In genomic region chr11:87577601-87578248, GRCm38 (mm10) we compare ENCODE assay signal across 9 mouse cellular contexts. TPM values are rescaled to one million over a fixed set of nuclear protein-coding genes. Genes with fewer than 3 reads are reported as not detected.
DNase-seq lines count a peak whose midpoint lies in the region; ATAC-seq and TF ChIP-seq lines count a peak whose summit lies in the region.
"Had no signal": no experiment of that assay in that cellular context is flagged by ENCODE, and none has a peak within 500 bp of the region (broad histone marks: within the 10 kb centered on the region; RNA-seq: fewer than 3 reads in every experiment).

No protein-coding gene starts in this region.

- no peak for ATAC-seq in heart, embryonic 15.5 days (replicated peaks; ENCODE audit: insufficient number of reproducible peaks, insufficient read depth, low FRiP score, low read depth)
- ATAC-seq in embryonic facial prominence, embryonic 13.5 days (ENCODE audit: insufficient number of reproducible peaks, insufficient read depth, low FRiP score, low TSS enrichment, low read depth) = no peak
- ATAC-seq in intestine, postnatal 0 days = no peak
- ATAC-seq in midbrain, embryonic 12.5 days (ENCODE audit: low FRiP score, low read depth) = no peak

- peak overlapping the region; percentile 64; the same call in 1 of the 2 replicates for H3K9ac ChIP-seq in heart, embryonic 15.5 days
- H3K9ac ChIP-seq in embryonic facial prominence, embryonic 13.5 days = peak overlapping the region; percentile 71
- H3K9ac ChIP-seq in intestine, postnatal 0 days (ENCODE audit: low read depth, low read length) = 0 out of 2 replicates have a peak overlapping the region, but pooled peaks have one; percentile 46
- H3K9ac ChIP-seq in midbrain, embryonic 12.5 days (replicated peaks) = peak overlapping the region; percentile 56; the same call in 1 of the 2 replicates

- no peak for TF ChIP-seq CTCF in intestine, postnatal 0 days (IDR thresholded peaks at IDR 0.05; ENCODE audit: low read depth)

- H3K4me2 ChIP-seq in heart, embryonic 15.5 days = peak overlapping the region; percentile 91
- H3K4me2 ChIP-seq in embryonic facial prominence, embryonic 13.5 days = peak overlapping the region; percentile 95
- H3K4me2 ChIP-seq in intestine, postnatal 0 days (replicated peaks; ENCODE audit: low read depth) = peak overlapping the region; percentile 84
- peak overlapping the region; percentile 72 for H3K4me2 ChIP-seq in midbrain, embryonic 12.5 days (replicated peaks)

- H3K4me3 ChIP-seq in heart, embryonic 15.5 days = peak overlapping the region; percentile 59
- peak overlapping the region; percentile 56 for H3K4me3 ChIP-seq in embryonic facial prominence, embryonic 13.5 days
- H3K4me3 ChIP-seq in intestine, postnatal 0 days (ENCODE audit: low read depth, low read length) = peak overlapping the region; percentile 47
- H3K4me3 ChIP-seq in midbrain, embryonic 12.5 days = peak overlapping the region; percentile 50

- H3K9me3 ChIP-seq in heart, embryonic 15.5 days (replicated peaks) = no peaks in the 10 kb centered on the region
- no peaks in the 10 kb centered on the region for H3K9me3 ChIP-seq in embryonic facial prominence, embryonic 13.5 days
- H3K9me3 ChIP-seq in intestine, postnatal 0 days (ENCODE audit: control insufficient read depth) = no peaks in the 10 kb centered on the region
- no peaks in the 10 kb centered on the region for H3K9me3 ChIP-seq in midbrain, embryonic 12.5 days

- no peak for DNase-seq in heart, adult 8-10 months (ENCODE audit: low spot score)
- no peak for DNase-seq in B cell, adult 2 months
- no peak for DNase-seq in urinary bladder, adult 18-20 months (ENCODE audit: low spot score in 2 of 2)
- DNase-seq in frontal cortex, postnatal 14 days (ENCODE audit: low spot score in 2 of 2) = no peak

- peaks cover 42% of the 10 kb centered on the region for H3K4me1 ChIP-seq in heart, embryonic 15.5 days (replicated peaks)
- peaks cover 18% of the 10 kb centered on the region for H3K4me1 ChIP-seq in embryonic facial prominence, embryonic 13.5 days
- no peaks in the 10 kb centered on the region; the same call in 1 of the 2 replicates for H3K4me1 ChIP-seq in intestine, postnatal 0 days (replicated peaks; ENCODE audit: control insufficient read depth, insufficient read depth, low read length)
- H3K4me1 ChIP-seq in midbrain, embryonic 12.5 days = peaks cover 23% of the 10 kb centered on the region

- 33% methylated on average over 6 of the region's 6 CpGs for WGBS in heart, embryonic 15.5 days
- WGBS in embryonic facial prominence, embryonic 13.5 days = 13% methylated on average over 6 of the region's 6 CpGs
- 33% methylated on average over 6 of the region's 6 CpGs for WGBS in intestine, postnatal 0 days
- 6% methylated on average over 6 of the region's 6 CpGs for WGBS in midbrain, embryonic 12.5 days

- H3K27ac ChIP-seq in heart, embryonic 15.5 days = peak overlapping the region; percentile 77; the same call in 1 of the 2 replicates
- H3K27ac ChIP-seq in embryonic facial prominence, embryonic 13.5 days = no peak overlapping the region
- H3K27ac ChIP-seq in intestine, postnatal 0 days (ENCODE audit: low read depth, low read length) = no peak overlapping the region; the same call in 1 of the 2 replicates
- H3K27ac ChIP-seq in midbrain, embryonic 12.5 days (replicated peaks) = no peak overlapping the region

- no peaks in the 10 kb centered on the region for H3K27me3 ChIP-seq in heart, embryonic 15.5 days
- H3K27me3 ChIP-seq in embryonic facial prominence, embryonic 13.5 days = peaks cover 16% of the 10 kb centered on the region
- no peaks in the 10 kb centered on the region for H3K27me3 ChIP-seq in intestine, postnatal 0 days (replicated peaks; ENCODE audit: control insufficient read depth, insufficient read depth, low read length)
- peaks cover 29% of the 10 kb centered on the region; the same call in 1 of the 2 replicates for H3K27me3 ChIP-seq in midbrain, embryonic 12.5 days

- no peaks in the 10 kb centered on the region for H3K36me3 ChIP-seq in heart, embryonic 15.5 days
- no peaks in the 10 kb centered on the region for H3K36me3 ChIP-seq in embryonic facial prominence, embryonic 13.5 days
- no peaks in the 10 kb centered on the region for H3K36me3 ChIP-seq in intestine, postnatal 0 days (ENCODE audit: control insufficient read depth, insufficient read depth)
- H3K36me3 ChIP-seq in midbrain, embryonic 12.5 days = no peaks in the 10 kb centered on the region

RNA-seq across cellular contexts. Expression of gene Sept4, which starts 9.0 kb away (rescaled TPM):
- 23.8 and 25.6 TPM in 2 replicates for polyA plus RNA-seq in heart, embryonic 15.5 days (2015; fragmentation: Nextera tagmentation; extraction: Ambion mirVana)
- 10 to 100 TPM; 36.5 to 54.5 (median 37.7) TPM for total RNA-seq in heart, adult 8-10 months (2022)
- polyA plus RNA-seq in embryonic facial prominence, embryonic 13.5 days (2015; fragmentation: Nextera tagmentation; extraction: Ambion mirVana) = 10.6 and 11.3 TPM in 2 replicates
- polyA plus RNA-seq in intestine, postnatal 0 days (2015; fragmentation: Nextera tagmentation; extraction: Ambion mirVana) = 47.2 and 47.3 TPM in 2 replicates
- 12.5 and 14.3 TPM in 2 replicates for polyA plus RNA-seq in midbrain, embryonic 12.5 days (2016; fragmentation: Nextera tagmentation; extraction: Ambion mirVana)

RNA-seq across cellular contexts. Expression of gene Gm11492, which starts 11.3 kb away (rescaled TPM):
- polyA plus RNA-seq in heart, embryonic 15.5 days (2015; fragmentation: Nextera tagmentation; extraction: Ambion mirVana) = not detected in 2 replicates
- total RNA-seq in heart, adult 8-10 months (2022) = not detected
- polyA plus RNA-seq in embryonic facial prominence, embryonic 13.5 days (2015; fragmentation: Nextera tagmentation; extraction: Ambion mirVana) = not detected in 2 replicates
- not detected in 2 replicates for polyA plus RNA-seq in intestine, postnatal 0 days (2015; fragmentation: Nextera tagmentation; extraction: Ambion mirVana)
- polyA plus RNA-seq in midbrain, embryonic 12.5 days (2016; fragmentation: Nextera tagmentation; extraction: Ambion mirVana) = not detected in 2 replicates
- total RNA-seq: left cerebral cortex, postnatal 25 days had no signal

RNA-seq across cellular contexts. Expression of gene Mtmr4, which starts 14.2 kb away (rescaled TPM):
- polyA plus RNA-seq in heart, embryonic 15.5 days (2015; fragmentation: Nextera tagmentation; extraction: Ambion mirVana) = 13.1 and 18.4 TPM in 2 replicates
- total RNA-seq in heart, adult 8-10 months (2022) = 10 to 100 TPM; 20.6 to 25.1 (median 23.0) TPM
- 31.9 and 35.2 TPM in 2 replicates for polyA plus RNA-seq in embryonic facial prominence, embryonic 13.5 days (2015; fragmentation: Nextera tagmentation; extraction: Ambion mirVana)
- polyA plus RNA-seq in intestine, postnatal 0 days (2015; fragmentation: Nextera tagmentation; extraction: Ambion mirVana) = 11.1 and 12.2 TPM in 2 replicates
- 76.9 and 87.9 TPM in 2 replicates for polyA plus RNA-seq in midbrain, embryonic 12.5 days (2016; fragmentation: Nextera tagmentation; extraction: Ambion mirVana)

RNA-seq across cellular contexts. Expression of gene Hsf5, which starts 39.2 kb away (rescaled TPM):
- 0.08 and 0.09 TPM in 2 replicates for polyA plus RNA-seq in heart, embryonic 15.5 days (2015; fragmentation: Nextera tagmentation; extraction: Ambion mirVana)
- total RNA-seq in heart, adult 8-10 months (2022) = under 1 TPM in 2 of 4 experiments, not detected in 2; 0.05 to 0.06 TPM
- polyA plus RNA-seq in embryonic facial prominence, embryonic 13.5 days (2015; fragmentation: Nextera tagmentation; extraction: Ambion mirVana) = 0.23 and 0.25 TPM in 2 replicates
- polyA plus RNA-seq in intestine, postnatal 0 days (2015; fragmentation: Nextera tagmentation; extraction: Ambion mirVana) = 0.05 TPM in 1 of 2 replicates, not detected in the other
- 0.36 and 0.38 TPM in 2 replicates for polyA plus RNA-seq in midbrain, embryonic 12.5 days (2016; fragmentation: Nextera tagmentation; extraction: Ambion mirVana)
